Mouse (Mus musculus) hindbrain, embryonic 10.5 days (tissue): ENCODE data around the gene Sdhc. TPM values are rescaled to one million over a fixed set of nuclear protein-coding genes. Genes with fewer than 3 reads are reported as not detected.

Experiments
- DNase-seq: peaks from one replicate; pipeline ENCODE4 v3.0.0-alpha.2; 2017; ENCODE audit warnings: low spot score
- H3K27ac ChIP-seq: fragments of 300-500 bp; sonication (generic); 2 replicates; pipeline ENCODE4 v1.5.1; 2016; ENCODE audit warnings: mild to moderate bottlenecking, moderate library complexity
- H3K27me3 ChIP-seq: fragments of 300-500 bp; sonication (generic); 2 replicates; pipeline ENCODE4 v1.6.1; 2016; ENCODE audit warnings: mild to moderate bottlenecking; ENCODE audit not compliant: poor library complexity, insufficient read depth, severe bottlenecking
- H3K36me3 ChIP-seq: fragments of 300-500 bp; sonication (generic); 2 replicates; pipeline ENCODE4 v1.6.1; 2016; ENCODE audit warnings: mild to moderate bottlenecking, moderate library complexity
- H3K4me1 ChIP-seq: fragments of 300-500 bp; sonication (generic); replicated peaks from 2 replicates; pipeline ENCODE4 v1.6.1; 2016; ENCODE audit warnings: mild to moderate bottlenecking
- H3K4me3 ChIP-seq: fragments of 300-500 bp; sonication (generic); 2 replicates; pipeline ENCODE4 v1.5.1; 2016; ENCODE audit warnings: mild to moderate bottlenecking, moderate library complexity
- H3K9me3 ChIP-seq: fragments of 300-500 bp; sonication (generic); 2 replicates; pipeline ENCODE4 v1.6.1; 2016; ENCODE audit warnings: mild to moderate bottlenecking, moderate library complexity
- WGBS: fragments of 180-500 bp; shearing (Covaris S2); methylation state at CpG from one replicate; pipeline ENCODE4 v1.1.7; 2016; 5-methylcytosine and 5-hydroxymethylcytosine counted together
- polyA plus RNA-seq: library from polyadenylated mRNA; unstranded; fragments of >200 nt; fragmentation: Nextera tagmentation; extraction: Ambion mirVana; gene quantifications from 2 replicates; pipeline ENCODE4 v1.2.1, GENCODE M21; 2016

Gene Sdhc
- polyA plus RNA-seq: 295 and 301 TPM in 2 replicates

DNA sequence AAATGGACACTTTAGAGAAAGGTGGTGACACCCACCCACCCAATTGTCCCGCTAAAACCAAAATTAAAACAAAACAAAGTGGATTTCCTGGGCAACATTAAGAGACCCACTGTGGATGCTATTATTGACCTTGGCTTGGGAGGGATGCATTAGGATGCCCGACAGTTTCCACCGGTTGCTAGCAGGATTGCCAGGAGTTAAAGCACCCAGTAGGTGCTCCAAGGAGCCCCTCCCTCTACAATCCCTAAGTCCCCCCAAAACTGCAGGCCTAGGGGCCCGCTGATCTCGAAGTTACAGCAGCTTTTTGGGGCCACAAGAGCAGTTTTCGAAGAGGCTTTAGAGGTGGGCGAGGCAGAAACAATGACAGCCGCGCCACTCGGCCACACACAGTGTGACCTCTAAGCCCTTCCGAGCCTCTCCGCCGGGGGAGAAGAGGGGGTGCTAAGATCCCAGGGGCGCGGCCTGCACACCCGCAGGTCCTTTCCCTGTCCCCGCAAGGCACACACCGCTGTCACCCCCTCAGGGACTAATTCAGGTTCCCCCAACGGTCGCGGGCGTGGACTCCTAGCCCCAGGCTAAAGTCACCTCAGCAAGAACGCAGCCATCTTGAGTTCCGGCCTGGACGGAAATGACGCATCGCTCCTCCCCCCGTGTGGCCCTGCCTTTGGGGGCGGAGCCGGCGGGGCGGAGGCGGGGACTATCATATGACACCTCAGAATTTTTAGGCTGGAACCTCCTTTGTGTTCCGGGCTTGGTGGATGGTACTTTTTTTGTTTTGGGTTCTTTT lies at the start of gene Sdhc, which contains the start of gene Mpz:
TSS of gene Sdhc (minus strand) at position 630 of the 787 bp plus-strand sequence.
TSS of gene Mpz (plus strand) at position 738 of the 787 bp plus-strand sequence.
- H3K4me1 ChIP-seq: peaks cover 23% of the 10 kb centered on the region
- peak within 1 kb of the TSS; percentile 90 for H3K4me3 ChIP-seq
- no peaks in the 10 kb centered on the region for H3K9me3 ChIP-seq
- peaks cover 12% of the 10 kb centered on the region for H3K36me3 ChIP-seq
- WGBS: under 1% methylated on average over 34 of the region's 34 CpGs
- DNase-seq: peak; percentile 95
- H3K27me3 ChIP-seq: 0 out of 2 replicates have a peak, but pooled peaks cover 5% of the 10 kb centered on the region
- H3K27ac ChIP-seq: peak within 1 kb of the TSS; percentile 89

DNA sequence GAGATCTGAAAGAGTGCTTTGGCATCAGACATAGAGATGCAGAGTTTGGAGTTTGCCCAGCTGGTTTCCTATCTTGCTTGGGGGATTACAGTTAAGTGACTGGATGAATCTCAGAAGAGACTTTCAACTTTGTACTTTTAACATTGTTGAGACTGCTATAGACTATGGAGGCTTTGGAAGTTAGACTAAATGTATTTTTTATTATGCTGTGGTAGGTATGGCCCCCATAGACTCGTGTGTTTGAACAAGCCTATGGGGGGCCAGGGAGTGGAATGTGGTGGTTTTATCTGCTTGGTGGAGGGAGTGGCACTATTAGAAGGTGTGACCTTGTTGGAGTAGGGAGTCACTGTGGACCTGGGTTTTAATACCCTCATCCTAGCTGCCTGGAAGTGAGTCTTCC lies 49.1 kb upstream of the Sdhc start:
- H3K27me3 ChIP-seq: peaks cover 50% of the 10 kb centered on the region
- no peak overlapping the region for H3K4me3 ChIP-seq
- no peaks in the 10 kb centered on the region for H3K36me3 ChIP-seq
- no peak overlapping the region for H3K27ac ChIP-seq
- H3K9me3 ChIP-seq: no peaks in the 10 kb centered on the region
- 49% methylated on average over 1 of the region's 1 CpGs for WGBS
- H3K4me1 ChIP-seq: peaks cover 20% of the 10 kb centered on the region
- no peak for DNase-seq

DNA sequence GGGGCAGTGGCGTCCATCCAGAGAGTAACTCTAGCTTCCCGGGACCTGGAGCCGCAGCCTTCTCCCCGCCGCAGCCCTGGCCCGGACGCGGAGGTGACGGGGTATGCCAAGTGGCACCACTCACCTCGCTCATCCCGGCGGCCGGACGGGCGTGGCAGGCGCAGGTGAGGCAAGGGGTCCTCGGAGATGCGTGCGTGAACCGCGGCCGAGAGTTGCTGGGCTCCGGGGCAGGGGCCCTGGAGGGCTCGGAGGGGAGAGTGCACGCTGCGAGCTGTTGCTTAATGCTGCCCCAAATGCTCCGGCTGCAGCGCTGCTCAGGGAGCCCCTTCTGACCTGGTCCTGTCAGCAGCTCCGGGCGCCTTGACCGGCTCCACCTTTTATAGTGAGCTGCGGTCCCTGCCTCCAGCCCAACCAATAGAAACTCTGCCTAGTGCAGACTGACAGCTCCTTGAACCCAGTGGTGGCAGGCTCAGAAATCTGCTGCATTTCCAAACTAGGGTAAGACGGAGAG lies 45.5 kb upstream of the Sdhc start, which contains the start of gene Pcp4l1:
TSS of gene Pcp4l1 (minus strand) at position 382 of the 511 bp plus-strand sequence.
- no peaks in the 10 kb centered on the region for H3K36me3 ChIP-seq
- peaks cover 86% of the 10 kb centered on the region for H3K27me3 ChIP-seq
- peak within 1 kb of the TSS; percentile 66; the same call in 1 of the 2 replicates for H3K27ac ChIP-seq
- DNase-seq: peak; percentile 77
- H3K4me3 ChIP-seq: peak within 1 kb of the TSS; percentile 67
- under 1% methylated on average over 33 of the region's 33 CpGs for WGBS
- H3K9me3 ChIP-seq: no peaks in the 10 kb centered on the region
- peaks cover 43% of the 10 kb centered on the region for H3K4me1 ChIP-seq

DNA sequence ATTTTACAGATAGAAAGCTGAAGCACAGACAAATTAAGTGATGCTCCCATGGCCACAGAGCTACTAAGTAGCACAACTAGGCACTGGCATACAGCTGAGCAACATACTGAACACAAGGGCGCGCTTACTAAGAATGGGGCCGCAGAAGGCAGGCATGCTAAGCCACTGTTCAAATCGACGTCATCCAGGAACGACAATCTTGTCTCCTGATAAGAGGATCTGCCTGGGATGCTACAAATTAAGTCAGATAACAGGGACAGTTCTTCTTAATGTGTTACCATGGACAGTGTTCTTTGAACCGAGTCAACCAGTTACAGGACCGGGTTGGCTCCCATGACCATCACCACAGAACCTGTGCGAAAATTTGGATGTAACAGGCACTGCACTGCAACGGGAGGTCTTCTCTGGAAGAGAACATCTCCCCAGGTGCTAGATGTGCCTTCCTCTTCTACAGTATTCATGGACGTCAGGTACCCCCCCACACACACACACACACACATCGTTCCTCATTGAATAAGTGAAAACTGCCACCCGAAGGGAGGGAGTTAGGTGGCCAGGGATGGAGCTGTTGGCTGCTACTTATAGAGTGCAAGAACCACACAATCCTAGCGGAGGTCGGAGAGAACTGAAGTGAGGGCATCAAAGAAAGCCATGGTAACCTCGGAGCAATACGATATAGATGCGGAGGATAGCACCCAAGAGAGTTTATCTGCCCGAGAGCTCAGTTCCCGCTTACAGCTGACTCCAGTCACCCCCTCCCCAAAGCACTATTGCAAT lies 44.8 kb upstream of the Sdhc start:
- Histone ChIP-seq H3K4me1 (peaks cover 43% of the 10 kb centered on the region), H3K4me3 (peak overlapping the region; percentile 67), H3K9me3 (no peaks in the 10 kb centered on the region), H3K27me3 (peaks cover 93% of the 10 kb centered on the region), H3K27ac (peak overlapping the region; percentile 66; the same call in 1 of the 2 replicates), H3K36me3 (no peaks in the 10 kb centered on the region)
- 5% methylated on average over 20 of the region's 20 CpGs for WGBS
- peak; percentile 29 for DNase-seq

DNA sequence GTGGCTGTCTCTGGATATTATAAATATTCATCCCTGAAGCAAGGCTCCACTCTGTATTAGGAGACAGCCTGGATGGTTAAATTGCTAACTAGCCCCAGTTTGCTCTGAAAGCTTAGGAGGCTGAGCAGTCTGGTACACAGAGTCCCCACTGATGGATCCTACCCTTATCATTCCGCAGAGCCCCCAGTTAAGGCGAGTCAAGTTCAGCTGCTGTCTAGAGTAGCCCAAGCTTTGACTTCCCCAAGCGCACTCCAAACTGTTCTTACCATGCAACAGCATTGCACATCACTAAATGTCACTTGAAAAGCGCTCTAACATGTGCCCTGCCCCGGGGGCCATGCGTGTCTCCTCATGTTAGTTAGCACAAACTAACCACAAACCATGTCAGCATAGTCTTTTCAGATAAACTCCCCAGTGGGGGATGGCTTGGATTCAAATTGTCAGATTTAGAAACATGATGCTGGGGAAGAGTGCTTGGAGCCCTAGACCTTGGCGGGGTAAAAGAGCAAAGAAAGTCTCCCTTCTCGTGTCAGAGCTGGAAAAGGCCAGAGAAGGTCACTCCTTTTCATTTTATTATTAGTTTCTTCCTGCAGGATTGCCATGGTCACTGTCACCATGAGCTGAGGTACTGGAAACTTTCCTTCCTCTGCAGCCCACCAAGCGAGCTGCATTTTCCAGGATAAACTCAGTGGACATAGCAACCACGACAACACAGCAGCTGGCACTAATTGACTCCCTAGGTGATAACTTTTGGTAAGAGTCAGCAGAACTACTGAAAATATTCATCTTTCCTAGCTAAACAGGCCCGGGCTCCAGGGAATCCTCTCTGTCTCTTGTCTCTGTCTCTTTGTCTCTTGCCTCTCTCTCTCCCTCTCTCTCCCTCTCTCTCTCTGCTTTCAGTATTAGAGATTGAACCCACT lies 43.8 kb upstream of the Sdhc start:
- peak; percentile 25 for DNase-seq
- Histone ChIP-seq H3K27me3 (peaks cover 98% of the 10 kb centered on the region), H3K36me3 (no peaks in the 10 kb centered on the region), H3K9me3 (no peaks in the 10 kb centered on the region), H3K4me3 (peak overlapping the region; percentile 67), H3K27ac (0 out of 2 replicates have a peak overlapping the region, but pooled peaks have one; percentile 5), H3K4me1 (peaks cover 51% of the 10 kb centered on the region)
- 24% methylated on average over 11 of the region's 11 CpGs for WGBS

DNA sequence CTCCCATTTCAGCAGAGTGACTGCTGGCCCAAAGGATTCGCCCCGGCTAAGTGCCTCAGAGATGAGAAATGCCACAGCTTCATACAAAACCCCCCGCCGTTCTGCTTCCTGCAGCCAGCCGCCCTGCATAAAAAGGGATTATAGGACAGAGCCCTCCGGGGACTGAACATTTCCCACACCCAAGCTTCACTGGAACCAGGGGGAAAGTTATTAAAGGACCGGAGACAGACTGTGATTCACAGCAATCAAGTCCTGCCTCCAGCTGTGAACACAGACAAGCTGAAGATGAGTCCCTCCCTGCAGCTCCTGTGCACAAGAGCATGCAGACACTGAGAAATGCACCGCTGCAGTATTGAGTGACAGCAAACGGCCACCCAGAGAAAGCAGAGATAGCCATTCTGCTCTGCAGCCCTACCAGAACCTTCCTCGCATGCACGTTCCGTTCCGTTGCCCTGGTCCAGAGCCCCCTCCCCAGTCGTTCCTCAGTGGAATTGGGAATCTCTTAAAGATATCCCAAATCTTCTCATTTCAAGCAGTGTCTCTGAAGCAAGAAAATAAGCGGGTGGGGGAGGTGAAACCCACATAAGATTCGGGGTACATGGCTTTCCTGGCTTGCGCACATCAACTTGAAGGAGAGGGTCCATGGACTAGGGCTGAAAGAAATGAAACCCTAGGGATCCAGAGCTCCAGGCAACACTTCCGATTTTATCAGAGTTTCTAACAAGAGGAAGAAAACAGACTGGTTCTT lies 42.9 kb upstream of the Sdhc start:
- peak overlapping the region; percentile 67 for H3K4me3 ChIP-seq
- DNase-seq: peak; percentile 47
- H3K27me3 ChIP-seq: peaks cover 89% of the 10 kb centered on the region
- H3K27ac ChIP-seq: peak overlapping the region; percentile 9
- H3K9me3 ChIP-seq: no peaks in the 10 kb centered on the region
- WGBS: 2% methylated on average over 18 of the region's 18 CpGs
- H3K4me1 ChIP-seq: peaks cover 60% of the 10 kb centered on the region
- H3K36me3 ChIP-seq: no peaks in the 10 kb centered on the region

DNA sequence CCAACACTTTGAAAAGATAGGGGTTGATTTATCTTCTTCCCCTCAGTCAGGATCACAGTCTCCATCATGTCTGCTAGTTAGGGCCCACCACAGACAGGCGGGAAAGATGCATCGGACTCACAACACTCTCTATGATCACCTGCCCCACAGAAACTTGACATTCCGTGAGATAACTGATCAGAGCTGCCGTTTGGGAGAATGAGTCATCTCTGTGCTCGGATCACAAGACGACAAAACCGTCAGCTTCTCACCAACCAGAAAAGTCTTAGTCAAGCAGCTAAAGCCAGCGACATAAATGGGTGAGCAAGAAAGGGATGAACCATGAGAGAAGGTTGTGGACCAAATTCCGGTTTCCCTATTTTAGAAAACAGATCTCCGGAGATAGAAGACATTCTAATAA lies 41.9 kb upstream of the Sdhc start:
- Histone ChIP-seq H3K4me3 (peak overlapping the region; percentile 67; the same call in 1 of the 2 replicates), H3K4me1 (peaks cover 69% of the 10 kb centered on the region), H3K36me3 (no peaks in the 10 kb centered on the region), H3K9me3 (no peaks in the 10 kb centered on the region), H3K27ac (no peak overlapping the region), H3K27me3 (peaks cover 80% of the 10 kb centered on the region)
- no peak for DNase-seq
- 53% methylated on average over 10 of the region's 10 CpGs for WGBS

DNA sequence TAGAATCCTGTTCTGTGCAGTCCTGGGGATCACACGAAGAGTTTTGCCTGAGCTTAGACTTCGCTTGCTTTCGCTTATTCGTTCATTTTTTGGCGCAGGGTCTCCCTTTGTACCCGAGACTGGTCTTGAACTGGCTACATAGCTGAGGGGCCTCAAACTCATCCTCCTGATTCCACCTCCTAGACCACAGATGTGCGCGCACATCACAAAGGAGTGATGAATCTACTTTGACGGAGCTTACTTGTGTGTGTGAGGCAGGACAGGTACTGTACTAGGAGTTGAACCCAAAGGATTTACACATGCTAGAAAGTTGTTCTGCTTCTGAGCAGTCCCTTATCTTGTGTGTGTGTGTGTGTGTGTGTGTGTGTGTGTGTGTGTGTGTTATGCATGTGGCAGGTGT lies 40.4 kb upstream of the Sdhc start:
- Histone ChIP-seq H3K9me3 (no peaks in the 10 kb centered on the region), H3K4me1 (peaks cover 74% of the 10 kb centered on the region), H3K4me3 (no peak overlapping the region), H3K27ac (no peak overlapping the region), H3K27me3 (peaks cover 68% of the 10 kb centered on the region), H3K36me3 (no peaks in the 10 kb centered on the region)
- WGBS: 93% methylated on average over 9 of the region's 9 CpGs
- DNase-seq: no peak

DNA sequence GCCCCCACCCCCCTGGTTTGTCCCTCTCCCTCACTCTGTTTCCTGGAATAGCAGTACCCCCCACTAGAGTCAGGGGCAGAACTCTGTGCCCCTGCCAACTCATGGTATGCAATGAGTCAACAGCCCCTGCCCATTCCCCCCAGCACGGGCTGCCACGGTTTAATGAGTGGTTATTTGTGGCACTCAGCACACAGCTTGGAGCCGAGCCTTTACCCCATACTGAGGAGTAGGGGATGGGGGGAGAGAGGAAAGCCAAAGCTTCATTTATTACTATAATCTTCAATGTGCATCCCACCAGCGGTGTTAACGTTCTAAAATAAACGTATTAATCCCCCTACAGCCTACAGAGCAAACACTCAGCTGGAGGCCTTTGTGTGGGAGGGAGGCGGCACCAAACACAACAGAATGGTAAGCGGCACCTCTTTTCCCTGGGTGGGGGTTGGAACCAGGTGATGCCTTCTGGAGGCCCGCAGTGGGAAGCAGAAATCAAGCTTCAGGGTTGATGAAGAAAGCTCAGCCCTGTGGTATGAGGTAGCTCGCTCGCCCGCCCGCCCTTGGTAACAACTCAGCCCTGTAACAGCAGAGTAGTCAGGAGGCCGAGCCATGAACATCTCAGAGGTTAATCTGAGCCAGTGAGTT lies 39.2 kb upstream of the Sdhc start:
- H3K27ac ChIP-seq: peak overlapping the region; percentile 80
- no peaks in the 10 kb centered on the region for H3K9me3 ChIP-seq
- H3K4me3 ChIP-seq: peak overlapping the region; percentile 16; the same call in 1 of the 2 replicates
- DNase-seq: no peak
- peaks cover 56% of the 10 kb centered on the region for H3K27me3 ChIP-seq
- 29% methylated on average over 14 of the region's 14 CpGs for WGBS
- H3K4me1 ChIP-seq: peaks cover 66% of the 10 kb centered on the region
- H3K36me3 ChIP-seq: no peaks in the 10 kb centered on the region

DNA sequence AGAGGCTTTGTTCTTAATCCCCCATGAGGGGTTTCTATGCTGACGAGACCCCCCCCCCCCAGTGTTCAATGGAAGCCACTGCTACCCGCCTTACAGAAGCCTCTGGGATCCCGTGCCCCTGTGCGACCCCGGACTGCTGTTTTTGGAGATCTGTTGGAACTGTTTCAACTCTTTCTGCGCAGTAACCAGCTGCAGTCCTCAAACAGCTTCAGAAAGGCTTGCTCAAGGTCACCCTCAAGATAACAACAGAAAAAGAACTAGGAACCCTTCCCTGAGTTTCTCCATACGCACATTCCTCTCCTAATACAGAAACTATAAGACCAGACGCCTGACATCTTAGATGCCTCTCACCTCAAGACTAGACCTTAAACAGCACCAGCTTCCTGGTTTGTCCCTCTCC lies 38.6 kb upstream of the Sdhc start:
- Histone ChIP-seq H3K4me3 (peak overlapping the region; percentile 16; the same call in 1 of the 2 replicates), H3K36me3 (no peaks in the 10 kb centered on the region), H3K4me1 (peaks cover 61% of the 10 kb centered on the region), H3K27ac (peak overlapping the region; percentile 80), H3K27me3 (peaks cover 51% of the 10 kb centered on the region), H3K9me3 (no peaks in the 10 kb centered on the region)
- WGBS: 14% methylated on average over 8 of the region's 8 CpGs
- peak; percentile 30 for DNase-seq
